Mouse (Mus musculus) small intestine, adult 2 months (tissue): ENCODE results near the gene Dmpk. TPM values are rescaled to one million over a fixed set of nuclear protein-coding genes. Genes with fewer than 3 reads are reported as not detected.

Experiments
- H3K27ac ChIP-seq: fragments of 200-500 bp; 2 replicates; pipeline ENCODE4 v1.5.1; 2012; ENCODE audit warnings: low read depth, low read length, control low read depth, inconsistent platforms; ENCODE audit not compliant: insufficient read depth
- H3K27me3 ChIP-seq: fragments of 200-500 bp; 2 replicates; pipeline ENCODE4 v1.6.1; 2012; ENCODE audit warnings: mild to moderate bottlenecking, moderate library complexity, low read length, inconsistent platforms; ENCODE audit not compliant: control insufficient read depth, insufficient read depth
- H3K36me3 ChIP-seq: fragments of 200-500 bp; 2 replicates; pipeline ENCODE4 v1.6.1; 2012; ENCODE audit warnings: mild to moderate bottlenecking, low read length, control low read depth, inconsistent platforms; ENCODE audit not compliant: control insufficient read depth, insufficient read depth
- H3K4me1 ChIP-seq: fragments of 200-500 bp; 2 replicates; pipeline ENCODE4 v1.6.1; 2012; ENCODE audit warnings: low read length, inconsistent platforms, mixed read lengths; ENCODE audit not compliant: control insufficient read depth, insufficient read depth, insufficient read length
- H3K4me3 ChIP-seq: fragments of 200-500 bp; 2 replicates; pipeline ENCODE4 v1.5.1; 2012; ENCODE audit warnings: low read depth, mild to moderate bottlenecking, control low read depth, inconsistent platforms, low read length, moderate library complexity
- CTCF ChIP-seq: fragments of 200-500 bp; IDR thresholded peaks from 2 replicates; pipeline ENCODE4 v1.5.1; 2012; ENCODE audit warnings: low read depth, mild to moderate bottlenecking, control low read depth, inconsistent platforms, low read length, moderate library complexity, mixed read lengths; ENCODE audit not compliant: insufficient replicate concordance, insufficient read length; ENCODE audit errors: extremely low read depth
- POLR2A ChIP-seq: fragments of 200-500 bp; IDR thresholded peaks from 2 replicates; pipeline ENCODE4 v1.6.1; 2012; ENCODE audit warnings: low read depth, mild to moderate bottlenecking, control low read depth, inconsistent platforms, low read length, moderate library complexity
- WGBS: fragments of 180-500 bp; shearing (Covaris S2); methylation state at CpG from one replicate; pipeline ENCODE4 v1.1.7; 2018; 5-methylcytosine and 5-hydroxymethylcytosine counted together
- polyA plus RNA-seq: library from polyadenylated mRNA; depleted of rRNA; stranded (reverse); fragments of >200 nt; gene quantifications from 2 replicates; pipeline ENCODE4 v1.2.3, GENCODE M21; 2012; rRNA removed

The Dmpk gene
- polyA plus RNA-seq, 1 experiment: 353 TPM

- Histone ChIP-seq H3K27me3 (no peaks in the 10 kb centered on the region), H3K4me3 (no peak overlapping the region), H3K27ac (no peak overlapping the region), H3K4me1 (peaks cover 7% of the 10 kb centered on the region; the same call in 1 of the 2 replicates), H3K36me3 (peaks cover 9% of the 10 kb centered on the region)
- WGBS: 62% methylated on average over 5 of the region's 5 CpGs
- no peak for TF ChIP-seq CTCF
- no peak for TF ChIP-seq POLR2A
Measured at GRCm38 (mm10) chr7:19127744-19128143, 44.1 kb downstream of the Dmpk start.

GRCm38 (mm10) chr7:19129396-19129795 lies 45.7 kb downstream of the Dmpk start:
- no peak overlapping the region for H3K27ac ChIP-seq

DNA sequence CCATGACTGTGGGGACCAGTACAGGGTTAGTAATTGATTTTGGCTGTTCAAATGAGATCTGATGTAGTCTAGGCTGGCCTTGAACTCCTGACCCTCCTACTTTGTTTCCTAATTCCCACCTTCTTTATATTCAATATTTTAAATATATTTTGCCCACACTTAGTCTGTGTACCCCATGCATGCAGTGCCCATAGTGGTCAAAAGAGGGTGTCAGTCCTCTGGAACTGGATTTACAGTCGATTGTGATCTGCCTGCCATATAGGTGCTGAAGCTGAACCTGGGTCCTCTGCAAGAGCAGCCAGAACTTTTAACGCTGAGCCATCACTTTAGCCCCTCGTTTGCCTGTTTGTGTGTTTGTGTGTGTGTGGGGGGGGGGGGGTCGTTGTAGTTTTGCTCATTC lies 47.0 kb downstream of the Dmpk start:
- no peak for TF ChIP-seq POLR2A
- no peak for TF ChIP-seq CTCF
- Histone ChIP-seq H3K36me3 (peaks cover 14% of the 10 kb centered on the region), H3K4me3 (no peak overlapping the region), H3K4me1 (peaks cover 2% of the 10 kb centered on the region; the same call in 1 of the 2 replicates), H3K27me3 (no peaks in the 10 kb centered on the region), H3K27ac (peak overlapping the region; percentile 70; the same call in 1 of the 2 replicates)
- WGBS: 25% methylated on average over 4 of the region's 4 CpGs

More at GRCm38 (mm10) chr7:19129396-19129795, 45.7 kb downstream of the Dmpk start:
- Histone ChIP-seq H3K4me1 (peaks cover 5% of the 10 kb centered on the region; the same call in 1 of the 2 replicates), H3K36me3 (peaks cover 9% of the 10 kb centered on the region), H3K27me3 (no peaks in the 10 kb centered on the region), H3K4me3 (no peak overlapping the region)
- TF ChIP-seq POLR2A: no peak
- TF ChIP-seq CTCF: no peak
- 87% methylated on average over 5 of the region's 5 CpGs for WGBS

GRCm38 (mm10) chr7:19131324-19131848 lies 47.7 kb downstream of the Dmpk start:
- H3K27ac ChIP-seq: peak overlapping the region; percentile 70
- H3K36me3 ChIP-seq: peaks cover 20% of the 10 kb centered on the region
- WGBS: under 1% methylated on average over 39 of the region's 39 CpGs
- H3K4me1 ChIP-seq: peaks cover 2% of the 10 kb centered on the region; the same call in 1 of the 2 replicates
- TF ChIP-seq POLR2A: no peak
- peak; percentile 68; the same call in 1 of the 2 replicates for TF ChIP-seq CTCF
- H3K27me3 ChIP-seq: no peaks in the 10 kb centered on the region
- H3K4me3 ChIP-seq: peak overlapping the region; percentile 54

DNA sequence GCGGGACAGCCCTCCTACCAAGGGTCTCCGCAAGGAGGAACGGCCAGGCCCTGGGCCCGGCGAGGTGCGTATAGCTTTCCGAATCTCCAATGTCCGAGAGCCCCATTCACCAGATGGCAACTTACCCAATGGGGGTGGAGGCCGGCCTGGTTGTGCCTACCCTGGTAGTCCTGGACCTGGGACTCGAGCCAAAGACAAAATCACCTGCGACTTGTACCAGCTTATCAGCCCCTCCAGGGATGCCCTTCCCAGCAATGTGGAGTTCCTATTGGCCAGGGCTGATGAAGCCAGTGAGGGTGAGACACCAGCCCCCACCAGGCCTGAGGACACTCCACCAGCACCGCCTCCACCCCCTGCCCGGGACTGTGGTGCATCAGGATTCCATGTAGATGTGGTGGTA lies 52.5 kb downstream of the Dmpk start:
- no peak overlapping the region for H3K27ac ChIP-seq
- H3K4me3 ChIP-seq: no peak overlapping the region
- TF ChIP-seq CTCF (no peak), POLR2A (no peak)
- H3K27me3 ChIP-seq: no peaks in the 10 kb centered on the region
- whole genome bisulfite sequencing: 93% methylated on average over 13 of the region's 13 CpGs
- H3K36me3 ChIP-seq: peaks cover 51% of the 10 kb centered on the region
- no peaks in the 10 kb centered on the region for H3K4me1 ChIP-seq

GRCm38 (mm10) chr7:19136673-19137334 lies 53.2 kb downstream of the Dmpk start:
- H3K27me3 ChIP-seq: no peaks in the 10 kb centered on the region
- WGBS: 92% methylated on average over 38 of the region's 38 CpGs

DNA sequence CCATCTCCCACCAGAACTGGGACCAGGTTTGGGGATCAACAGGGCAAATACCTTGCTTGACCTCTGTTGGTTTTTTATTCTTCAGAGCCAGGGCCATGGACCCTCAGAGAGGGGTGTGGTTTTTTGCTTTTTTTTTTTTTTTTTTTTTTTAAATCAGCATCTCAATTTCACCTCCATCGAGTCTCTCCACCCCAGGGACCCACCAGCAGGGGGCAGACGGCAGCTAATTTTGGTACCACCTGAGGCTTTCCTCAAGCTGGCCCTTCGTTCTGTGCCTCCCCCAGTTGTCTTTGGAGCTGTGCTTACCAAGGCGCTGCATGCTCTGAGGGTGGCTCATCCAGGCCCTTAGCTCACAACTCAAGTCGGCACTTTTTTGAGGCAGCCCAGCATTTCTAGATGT lies 53.7 kb downstream of the Dmpk start:
- Histone ChIP-seq H3K4me1 (no peaks in the 10 kb centered on the region), H3K36me3 (peaks cover 51% of the 10 kb centered on the region), H3K27me3 (no peaks in the 10 kb centered on the region), H3K4me3 (no peak overlapping the region), H3K27ac (no peak overlapping the region)
- TF ChIP-seq CTCF (peak; percentile 52; the same call in 1 of the 2 replicates), POLR2A (no peak)
- 48% methylated on average over 5 of the region's 5 CpGs for WGBS

More at GRCm38 (mm10) chr7:19136673-19137334, 53.2 kb downstream of the Dmpk start:
- no peak for TF ChIP-seq POLR2A
- no peak for TF ChIP-seq CTCF
- no peaks in the 10 kb centered on the region for H3K4me1 ChIP-seq
- H3K4me3 ChIP-seq: no peak overlapping the region
- H3K27ac ChIP-seq: no peak overlapping the region
- peaks cover 51% of the 10 kb centered on the region for H3K36me3 ChIP-seq

Other genes starting within 250 kb of the Dmpk start
- gene Mill2, start 243.9 kb upstream of the Dmpk start, polyA plus RNA-seq: 1.9 and 2.2 TPM in 2 replicates
- 268 and 499 TPM in 2 replicates for gene Pglyrp1, start 212.5 kb upstream of the Dmpk start, polyA plus RNA-seq
- 11.1 and 21.4 TPM in 2 replicates for gene Ccdc61, start 173.4 kb upstream of the Dmpk start, polyA plus RNA-seq
- gene Nova2, start 158.0 kb upstream of the Dmpk start, polyA plus RNA-seq: 0.41 and 0.55 TPM in 2 replicates
- not detected in 2 replicates for gene Nanos2, start 96.4 kb upstream of the Dmpk start, polyA plus RNA-seq
- gene Mypop, start 92.6 kb upstream of the Dmpk start, polyA plus RNA-seq: 1.9 and 2.3 TPM in 2 replicates
- 17.0 and 25.8 TPM in 2 replicates for gene Irf2bp1, start 79.8 kb upstream of the Dmpk start, polyA plus RNA-seq
- gene Foxa3, start 60.3 kb upstream of the Dmpk start, polyA plus RNA-seq: 17.8 and 19.9 TPM in 2 replicates
- gene Sympk, start 59.5 kb upstream of the Dmpk start, polyA plus RNA-seq: 50.4 and 71.8 TPM in 2 replicates
- gene Rsph6a, start 29.2 kb upstream of the Dmpk start, polyA plus RNA-seq: not detected in 2 replicates
- 13.9 and 16.3 TPM in 2 replicates for gene Dmwd, start 7.6 kb upstream of the Dmpk start, polyA plus RNA-seq
- 14.1 and 14.5 TPM in 2 replicates for gene Six5, start 10.7 kb downstream of the Dmpk start, polyA plus RNA-seq
- not detected in 2 replicates for gene Gm4969, start 34.5 kb downstream of the Dmpk start, polyA plus RNA-seq
- gene Fbxo46, start 36.0 kb downstream of the Dmpk start, polyA plus RNA-seq: 6.1 and 14.9 TPM in 2 replicates
- gene Qpctl, start 65.4 kb downstream of the Dmpk start, polyA plus RNA-seq: 5.5 and 6.6 TPM in 2 replicates
- gene Snrpd2, start 65.9 kb downstream of the Dmpk start, polyA plus RNA-seq: 13.2 and 25.8 TPM in 2 replicates
- 0.53 and 0.62 TPM in 2 replicates for gene Gipr, start 82.3 kb downstream of the Dmpk start, polyA plus RNA-seq
- 15.8 and 17.2 TPM in 2 replicates for gene Eml2, start 92.6 kb downstream of the Dmpk start, polyA plus RNA-seq
- 3.8 and 4.4 TPM in 2 replicates for gene Gpr4, start 128.7 kb downstream of the Dmpk start, polyA plus RNA-seq
- gene Opa3, start 144.5 kb downstream of the Dmpk start, polyA plus RNA-seq: 17.1 and 34.6 TPM in 2 replicates
- gene Vasp, start 188.0 kb downstream of the Dmpk start, polyA plus RNA-seq: 183 and 517 TPM in 2 replicates
- gene Ppm1n, start 196.2 kb downstream of the Dmpk start, polyA plus RNA-seq: 1.8 and 11.8 TPM in 2 replicates
- 6.7 and 11.7 TPM in 2 replicates for gene Rtn2, start 198.8 kb downstream of the Dmpk start, polyA plus RNA-seq
- gene Fosb, start 226.2 kb downstream of the Dmpk start, polyA plus RNA-seq: 1.7 and 16.7 TPM in 2 replicates